Mouse (Mus musculus): Measurements from ENCODE around the gene Adcyap1r1.

- no peak for TF ChIP-seq POLR2A (IDR thresholded peaks at IDR 0.05; ENCODE audit: borderline replicate concordance, control insufficient read depth, low read depth, low read length)
- no peak for TF ChIP-seq CTCF (IDR thresholded peaks at IDR 0.05; ENCODE audit: control insufficient read depth, insufficient read depth, low read length)
Observed at GRCm38 (mm10) chr6:55432121-55432520, 19.7 kb upstream of the Adcyap1r1 start.

Measured in bone marrow, adult 2 months (tissue).